Mouse (Mus musculus): Measurements from ENCODE around the gene Serpina3k. TPM values are rescaled to one million over a fixed set of nuclear protein-coding genes. Genes with fewer than 3 reads are reported as not detected.
"Not testable (repeated sequence)": the region's sequence is repeated elsewhere in the genome, so short reads cannot be mapped to it uniquely, and the experiment has no call there.

The Serpina3k gene
- not detected in 2 replicates for polyA plus RNA-seq (2016; fragmentation: Nextera tagmentation; extraction: Ambion mirVana)

GRCm38 (mm10) chr12:104338226-104338625 lies at the start of gene Serpina3k, which contains the start of gene Serpina3m:
Serpina3k (plus strand) TSS chr12:104338486.
Serpina3m (plus strand) TSS chr12:104338486.
- H3K4me2 ChIP-seq (replicated peaks); H3K4me1 ChIP-seq; H3K27me3 ChIP-seq; H3K9ac ChIP-seq (replicated peaks); ATAC-seq (ENCODE audit: low FRiP score, low read depth); H3K9me3 ChIP-seq; H3K27ac ChIP-seq (replicated peaks); H3K36me3 ChIP-seq; H3K4me3 ChIP-seq: not testable (repeated sequence)
- WGBS: 80% methylated on average over 3 of the region's 3 CpGs

DNA sequence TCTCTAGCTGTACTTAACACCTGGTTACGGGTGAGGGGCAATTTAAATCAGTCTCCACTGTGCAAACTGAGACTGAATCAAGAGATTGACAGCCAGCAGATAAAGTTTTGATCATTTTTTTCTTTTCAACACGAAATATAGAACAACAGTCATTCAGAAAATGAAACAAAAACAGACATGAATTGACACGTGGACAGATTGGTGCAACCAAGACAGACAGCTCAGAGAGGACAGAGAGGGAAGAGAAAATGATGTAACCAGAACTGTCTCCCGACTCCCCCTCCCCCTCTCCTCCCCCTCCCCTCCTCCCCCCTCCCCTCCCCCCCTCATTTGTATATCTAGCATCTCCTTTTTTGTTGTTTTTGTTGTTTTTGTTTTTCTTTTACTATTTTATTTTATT lies 48.4 kb upstream of the Serpina3k start:
- Histone ChIP-seq H3K4me3 (no peak overlapping the region), H3K9ac (replicated peaks) (no peak overlapping the region), H3K9me3 (no peaks in the 10 kb centered on the region), H3K4me1 (no peaks in the 10 kb centered on the region), H3K27ac (replicated peaks) (no peak overlapping the region), H3K27me3 (no peaks in the 10 kb centered on the region), H3K4me2 (replicated peaks) (no peak overlapping the region), H3K36me3 (no peaks in the 10 kb centered on the region)
- ATAC-seq (ENCODE audit: low FRiP score, low read depth): no peak
- 63% methylated on average over 4 of the region's 4 CpGs for WGBS

DNA sequence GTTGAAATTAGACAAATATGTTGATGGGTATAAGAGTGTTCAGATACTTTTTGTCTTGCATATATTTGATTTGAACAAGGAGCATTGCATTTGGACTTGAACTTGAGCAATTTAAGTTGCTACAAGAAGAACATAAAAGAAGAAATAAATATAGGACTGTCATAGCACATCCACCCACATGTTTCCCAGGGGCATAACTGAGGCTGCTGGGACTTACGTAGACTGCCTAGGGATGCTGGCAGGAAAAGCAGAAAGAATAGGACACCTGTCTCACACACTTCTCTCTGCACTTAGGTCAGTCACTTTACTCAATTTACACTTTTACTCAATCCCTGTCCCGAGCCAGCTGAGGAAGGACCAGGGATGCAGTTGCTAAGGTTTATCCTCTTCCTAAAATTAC lies 44.3 kb upstream of the Serpina3k start:
- Histone ChIP-seq H3K4me1 (no peaks in the 10 kb centered on the region), H3K27ac (replicated peaks) (no peak overlapping the region), H3K9ac (replicated peaks) (no peak overlapping the region), H3K4me2 (replicated peaks) (no peak overlapping the region), H3K9me3 (no peaks in the 10 kb centered on the region), H3K4me3 (no peak overlapping the region), H3K36me3 (no peaks in the 10 kb centered on the region), H3K27me3 (no peaks in the 10 kb centered on the region)
- 96% methylated on average over 2 of the region's 2 CpGs for WGBS
- no peak for ATAC-seq (ENCODE audit: low FRiP score, low read depth)

DNA sequence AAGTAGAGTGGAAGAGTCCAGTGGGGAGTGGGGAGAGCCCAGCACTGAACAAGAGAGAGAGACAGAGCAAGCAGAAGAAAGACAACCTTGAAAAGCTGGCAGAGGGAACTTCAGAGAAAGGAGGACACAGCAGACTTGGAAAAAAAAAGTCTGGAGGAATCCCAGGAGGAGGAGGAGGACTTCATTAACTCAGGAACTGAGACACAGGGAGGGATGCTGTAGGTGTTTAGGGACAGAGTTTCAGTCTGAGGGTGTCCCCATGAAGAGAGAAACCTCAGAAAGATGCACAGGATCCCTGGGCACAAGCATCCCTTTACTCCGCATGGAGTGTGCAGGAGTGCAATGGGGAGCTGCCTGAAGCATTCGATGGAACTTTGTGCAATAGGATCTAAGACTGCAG lies 40.2 kb upstream of the Serpina3k start:
- Histone ChIP-seq H3K4me2 (replicated peaks) (no peak overlapping the region), H3K27ac (replicated peaks) (no peak overlapping the region), H3K4me1 (no peaks in the 10 kb centered on the region), H3K4me3 (no peak overlapping the region), H3K27me3 (no peaks in the 10 kb centered on the region), H3K36me3 (no peaks in the 10 kb centered on the region), H3K9me3 (no peaks in the 10 kb centered on the region), H3K9ac (replicated peaks) (no peak overlapping the region)
- no peak for ATAC-seq (ENCODE audit: low FRiP score, low read depth)
- WGBS: 90% methylated on average over 2 of the region's 2 CpGs

GRCm38 (mm10) chr12:104305991-104306390 lies 32.3 kb upstream of the Serpina3k start:
- no peaks in the 10 kb centered on the region for H3K27me3 ChIP-seq
- no peak overlapping the region for H3K4me2 ChIP-seq (replicated peaks)
- no peaks in the 10 kb centered on the region for H3K36me3 ChIP-seq
- H3K4me3 ChIP-seq: no peak overlapping the region
- ATAC-seq (ENCODE audit: low FRiP score, low read depth): no peak
- no peak overlapping the region for H3K27ac ChIP-seq (replicated peaks)
- 87% methylated on average over 4 of the region's 4 CpGs for WGBS
- 0 out of 2 replicates have a peak, but pooled peaks cover 3% of the 10 kb centered on the region for H3K9me3 ChIP-seq
- H3K9ac ChIP-seq (replicated peaks): no peak overlapping the region
- no peaks in the 10 kb centered on the region for H3K4me1 ChIP-seq

- H3K4me1 ChIP-seq: no peaks in the 10 kb centered on the region
Observed at GRCm38 (mm10) chr12:104314253-104314652, 24.0 kb upstream of the Serpina3k start, which contains the start of gene Serpina3j. Serpina3j (plus strand) TSS chr12:104314553.

GRCm38 (mm10) chr12:104322454-104322853 lies 15.8 kb upstream of the Serpina3k start:
- no peaks in the 10 kb centered on the region for H3K27me3 ChIP-seq
- H3K36me3 ChIP-seq: no peaks in the 10 kb centered on the region
- WGBS: 87% methylated on average over 1 of the region's 1 CpGs
- H3K27ac ChIP-seq (replicated peaks): no peak overlapping the region
- no peaks in the 10 kb centered on the region for H3K9me3 ChIP-seq
- no peak overlapping the region for H3K4me3 ChIP-seq
- H3K9ac ChIP-seq (replicated peaks): no peak overlapping the region
- ATAC-seq (ENCODE audit: low FRiP score, low read depth): no peak
- H3K4me2 ChIP-seq (replicated peaks): no peak overlapping the region
- H3K4me1 ChIP-seq: no peaks in the 10 kb centered on the region

More at GRCm38 (mm10) chr12:104314253-104314652, 24.0 kb upstream of the Serpina3k start, which contains the start of gene Serpina3j:
- WGBS: 88% methylated on average over 1 of the region's 1 CpGs
- H3K9ac ChIP-seq (replicated peaks): no peak within 1 kb of the TSS
- ATAC-seq (ENCODE audit: low FRiP score, low read depth): no peak
- H3K4me2 ChIP-seq (replicated peaks): no peak within 1 kb of the TSS
- H3K4me3 ChIP-seq: no peak within 1 kb of the TSS
- H3K9me3 ChIP-seq: 0 out of 2 replicates have a peak, but pooled peaks cover 3% of the 10 kb centered on the region
- H3K36me3 ChIP-seq: no peaks in the 10 kb centered on the region
- no peak within 1 kb of the TSS for H3K27ac ChIP-seq (replicated peaks)
- no peaks in the 10 kb centered on the region for H3K27me3 ChIP-seq

- H3K9me3 ChIP-seq: no peaks in the 10 kb centered on the region
- H3K9ac ChIP-seq (replicated peaks): no peak overlapping the region
- H3K4me3 ChIP-seq: no peak overlapping the region
- no peaks in the 10 kb centered on the region for H3K27me3 ChIP-seq
- no peak overlapping the region for H3K4me2 ChIP-seq (replicated peaks)
- no peaks in the 10 kb centered on the region for H3K4me1 ChIP-seq
- H3K36me3 ChIP-seq: no peaks in the 10 kb centered on the region
- WGBS: 38% methylated on average over 1 of the region's 1 CpGs
- no peak overlapping the region for H3K27ac ChIP-seq (replicated peaks)
- ATAC-seq (ENCODE audit: low FRiP score, low read depth): no peak
Observed at GRCm38 (mm10) chr12:104331701-104332100, 6.6 kb upstream of the Serpina3k start.

DNA sequence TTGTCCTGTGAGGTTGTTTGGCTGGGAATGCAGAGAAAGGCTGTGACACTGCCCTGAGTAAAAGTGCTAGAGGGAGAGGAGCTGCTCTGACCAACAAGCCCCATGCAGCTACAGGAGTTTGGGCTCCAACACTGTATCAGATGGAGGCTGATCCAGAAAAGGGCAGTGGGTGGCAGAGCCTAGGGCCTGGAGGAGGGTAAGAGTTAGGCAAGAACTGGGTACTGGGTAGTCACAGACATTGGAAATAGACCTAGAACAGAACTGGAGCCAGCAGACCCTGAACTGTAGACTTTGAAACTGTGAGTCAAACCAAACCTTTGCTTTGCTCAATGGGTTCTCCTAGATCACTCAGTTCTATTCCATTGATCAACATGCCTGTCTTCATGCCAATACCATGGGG lies 1.4 kb upstream of the Serpina3k start:
- H3K4me1 ChIP-seq; ATAC-seq (ENCODE audit: low FRiP score, low read depth); H3K9ac ChIP-seq (replicated peaks); H3K9me3 ChIP-seq; H3K4me2 ChIP-seq (replicated peaks); H3K4me3 ChIP-seq; H3K27ac ChIP-seq (replicated peaks); H3K36me3 ChIP-seq; H3K27me3 ChIP-seq: not testable (repeated sequence)

DNA sequence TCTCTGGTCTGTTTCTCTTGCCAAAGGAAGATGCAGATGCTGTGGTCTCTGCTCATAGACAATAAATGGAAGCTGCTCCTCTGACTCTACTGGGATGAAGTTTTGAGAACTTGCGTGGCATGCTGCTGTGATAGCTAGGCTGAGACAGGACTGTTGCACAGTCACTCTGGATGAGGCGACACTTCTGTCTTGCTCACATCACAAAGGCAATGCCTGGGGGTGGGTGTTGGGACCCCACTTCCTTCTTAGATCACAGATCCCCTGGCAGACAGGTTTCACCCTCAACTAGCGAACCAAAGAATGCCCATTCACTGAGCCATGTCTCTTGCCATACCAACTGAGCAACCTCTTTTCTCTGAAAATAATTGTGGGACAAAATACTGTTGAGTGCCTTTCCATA lies 419 bp downstream of the Serpina3k start:
- Histone ChIP-seq H3K36me3 (no peaks in the 10 kb centered on the region), H3K4me1 (no peaks in the 10 kb centered on the region), H3K4me2 (replicated peaks) (no peak overlapping the region), H3K9me3 (no peaks in the 10 kb centered on the region), H3K9ac (replicated peaks) (no peak overlapping the region), H3K27me3 (no peaks in the 10 kb centered on the region), H3K27ac (replicated peaks) (no peak overlapping the region), H3K4me3 (no peak overlapping the region)
- ATAC-seq (ENCODE audit: low FRiP score, low read depth): no peak
- WGBS: 88% methylated on average over 3 of the region's 3 CpGs

DNA sequence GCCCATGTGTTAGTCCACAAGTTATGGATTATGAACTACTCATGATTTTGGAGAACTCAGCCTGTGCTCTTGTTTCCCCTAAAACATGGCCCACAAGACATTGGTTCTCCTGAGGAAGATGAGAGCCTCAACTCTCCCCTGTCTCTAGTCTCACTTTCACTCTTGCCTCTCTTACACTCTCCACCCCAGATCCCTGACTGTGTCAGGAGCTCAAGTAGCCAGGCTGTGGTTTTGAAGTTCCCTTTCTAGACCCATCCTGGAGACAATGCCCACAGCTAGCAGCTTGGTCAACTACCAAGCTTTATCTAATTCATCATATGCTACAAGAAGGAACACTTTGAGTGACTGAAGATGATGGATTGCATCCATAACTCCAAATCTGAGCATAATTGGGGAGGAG lies 4.2 kb downstream of the Serpina3k start:
- H3K4me1 ChIP-seq; H3K4me3 ChIP-seq; H3K9ac ChIP-seq (replicated peaks); H3K9me3 ChIP-seq; H3K36me3 ChIP-seq; H3K27me3 ChIP-seq; H3K27ac ChIP-seq (replicated peaks); ATAC-seq (ENCODE audit: low FRiP score, low read depth); H3K4me2 ChIP-seq (replicated peaks): not testable (repeated sequence)

- no peaks in the 10 kb centered on the region for H3K36me3 ChIP-seq
- no peaks in the 10 kb centered on the region for H3K9me3 ChIP-seq
- no peaks in the 10 kb centered on the region for H3K4me1 ChIP-seq
- no peak overlapping the region for H3K27ac ChIP-seq (replicated peaks)
- H3K27me3 ChIP-seq: no peaks in the 10 kb centered on the region
- no peak overlapping the region for H3K4me3 ChIP-seq
- H3K9ac ChIP-seq (replicated peaks): no peak overlapping the region
- ATAC-seq (ENCODE audit: low FRiP score, low read depth): no peak
- 100% methylated on average over 2 of the region's 2 CpGs for whole genome bisulfite sequencing
- H3K4me2 ChIP-seq (replicated peaks): no peak overlapping the region
Observed at GRCm38 (mm10) chr12:104345181-104345580, 6.9 kb downstream of the Serpina3k start.

- H3K4me3 ChIP-seq: no peak overlapping the region
- H3K4me1 ChIP-seq: no peaks in the 10 kb centered on the region
- H3K4me2 ChIP-seq (replicated peaks): no peak overlapping the region
- H3K9ac ChIP-seq (replicated peaks): no peak overlapping the region
- H3K27ac ChIP-seq (replicated peaks): no peak overlapping the region
- H3K9me3 ChIP-seq: no peaks in the 10 kb centered on the region
- no peak for ATAC-seq (ENCODE audit: low FRiP score, low read depth)
- H3K36me3 ChIP-seq: no peaks in the 10 kb centered on the region
- H3K27me3 ChIP-seq: no peaks in the 10 kb centered on the region
Observed at GRCm38 (mm10) chr12:104345707-104346106, 7.4 kb downstream of the Serpina3k start.

Measured in midbrain, embryonic 12.5 days (tissue).